Mouse (Mus musculus): Measurements from ENCODE around the gene Uhrf2. TPM values are rescaled to one million over a fixed set of nuclear protein-coding genes. Genes with fewer than 3 reads are reported as not detected.

Gene Uhrf2
- total RNA-seq, 2 experiments from 2014 or later: 66.5 to 71.3 TPM

DNA sequence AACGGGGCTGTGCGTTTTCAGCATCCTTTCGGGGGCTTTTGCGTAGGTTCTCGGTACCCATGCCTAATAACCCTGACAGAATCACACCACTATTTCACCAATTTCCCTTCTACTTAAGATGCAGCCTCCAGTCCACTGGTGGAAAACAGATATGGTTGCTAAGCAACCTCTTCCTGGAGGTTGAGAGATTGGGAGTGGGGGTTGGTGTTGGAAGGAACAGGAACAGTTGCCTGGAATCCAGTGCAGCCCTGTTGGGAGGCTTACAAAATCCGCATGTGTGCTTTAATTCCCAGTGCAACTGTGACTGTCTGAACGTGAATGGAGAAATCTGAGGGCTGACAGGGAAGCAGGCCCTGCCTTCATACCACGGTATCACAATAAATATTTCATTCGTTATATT is 87.5 kb downstream of the Uhrf2 start:
- DNase-seq: no peak

DNA sequence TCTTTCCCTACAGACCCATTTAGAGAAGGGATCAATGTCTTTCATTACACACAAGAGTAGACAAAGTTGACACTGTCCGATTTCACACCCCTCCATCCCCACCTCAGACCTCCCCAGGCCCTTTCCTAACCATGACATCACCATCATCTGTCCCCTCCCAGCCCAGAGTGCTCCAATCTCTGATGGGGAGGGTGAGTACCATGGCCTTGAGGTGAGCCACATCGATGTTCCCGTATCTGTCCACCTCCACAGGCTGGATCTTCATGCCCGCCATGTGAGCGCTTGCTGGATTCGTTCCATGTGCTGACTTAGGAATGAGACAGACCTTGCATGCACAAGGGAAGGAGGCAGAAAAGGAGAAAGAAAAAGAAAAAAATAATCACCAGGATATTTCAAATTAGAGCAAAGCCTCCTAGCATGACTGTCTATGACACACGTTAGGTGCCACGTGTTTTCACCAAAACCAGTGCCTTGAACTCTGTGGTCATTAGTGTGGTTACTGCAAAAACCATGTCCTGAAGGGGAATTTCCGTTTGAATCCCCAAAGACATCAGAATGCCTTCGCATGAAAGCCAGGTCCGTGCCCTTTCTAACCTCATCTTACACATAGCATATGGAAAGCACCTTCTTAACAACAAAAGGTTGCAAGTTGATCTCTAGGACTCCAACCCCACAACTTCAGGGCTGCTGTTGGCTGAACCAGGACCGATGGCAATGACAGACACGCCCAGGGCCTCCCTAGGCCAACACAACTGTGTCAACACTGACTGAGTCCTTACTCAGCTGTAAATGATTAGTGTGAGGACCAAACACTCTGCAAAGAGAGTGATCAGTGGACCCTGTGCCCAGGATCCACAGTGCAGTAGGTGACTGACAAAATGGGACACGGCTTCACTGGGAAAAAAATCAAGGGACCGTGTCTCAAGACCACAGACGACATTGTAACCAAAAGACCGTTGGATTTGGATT is 88.3 kb downstream of the Uhrf2 start:
- intact Hi-C loops (cut with DNase I): no loop called here
- no peak for DNase-seq

More for the DNA sequence above, 87.5 kb downstream of the Uhrf2 start:
- intact Hi-C loops (cut with DNase I): no loop called here

DNA sequence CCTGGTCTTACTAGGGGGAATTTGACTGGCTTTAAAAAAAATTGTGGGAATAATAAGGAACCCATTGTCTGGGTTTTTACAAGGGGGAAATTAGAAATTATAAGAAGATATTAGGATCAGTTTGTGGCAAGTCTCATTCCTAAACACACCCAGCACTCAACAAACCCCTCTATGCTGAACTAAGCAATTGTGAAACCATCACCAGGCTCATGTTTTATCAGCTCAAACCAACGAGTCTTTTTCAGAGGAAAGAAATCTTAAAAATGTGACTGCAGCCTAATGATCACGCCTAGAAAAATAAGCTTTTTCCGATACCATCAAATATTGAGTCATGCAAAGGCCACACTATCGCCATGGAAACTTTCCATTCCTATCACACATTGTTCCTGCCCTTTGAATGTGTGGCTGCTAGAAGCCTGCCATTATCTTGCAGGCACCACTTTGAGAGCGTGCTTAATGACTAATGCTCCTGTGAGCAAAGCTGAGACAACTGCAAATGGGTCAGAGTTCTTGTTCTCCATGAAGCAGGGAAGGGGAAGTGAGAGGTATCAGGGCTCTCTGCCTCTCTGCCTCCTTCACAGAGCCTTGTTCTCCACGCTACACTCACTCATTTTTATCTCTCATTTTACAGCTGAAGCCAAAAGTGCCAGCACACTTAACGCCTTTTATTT is 94.8 kb downstream of the Uhrf2 start:
- intact Hi-C loops (cut with DNase I): loop anchor here (5.0 kb wide), 2 partner anchors 93 to 298 kb away; partner anchors contain the start of gene Uhrf2

DNA sequence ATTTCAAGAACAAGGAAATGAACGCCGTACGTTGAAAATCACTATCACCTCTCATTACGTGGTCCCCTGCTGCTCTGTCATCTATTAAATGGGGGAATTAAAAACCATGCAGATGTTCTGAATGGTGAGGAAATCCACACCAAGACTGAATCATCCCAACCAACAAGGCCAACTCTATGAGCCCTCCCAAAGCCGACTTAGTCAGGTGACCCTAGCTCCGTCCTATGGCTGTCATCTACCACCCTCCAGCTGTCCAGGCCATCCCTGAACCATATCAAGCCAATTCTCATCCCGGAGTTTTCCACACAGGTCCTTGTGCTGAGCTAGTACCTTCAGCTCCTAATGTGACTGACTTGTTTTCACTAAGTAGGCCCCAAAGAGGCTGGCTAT is 95.4 kb downstream of the Uhrf2 start:
- DNase-seq: no peak
- intact Hi-C loops (cut with DNase I): loop anchor here (5.0 kb wide), 2 partner anchors 93 to 298 kb away; partner anchors contain the start of gene Uhrf2

More for the DNA sequence above, 94.8 kb downstream of the Uhrf2 start:
- DNase-seq: no peak

DNA sequence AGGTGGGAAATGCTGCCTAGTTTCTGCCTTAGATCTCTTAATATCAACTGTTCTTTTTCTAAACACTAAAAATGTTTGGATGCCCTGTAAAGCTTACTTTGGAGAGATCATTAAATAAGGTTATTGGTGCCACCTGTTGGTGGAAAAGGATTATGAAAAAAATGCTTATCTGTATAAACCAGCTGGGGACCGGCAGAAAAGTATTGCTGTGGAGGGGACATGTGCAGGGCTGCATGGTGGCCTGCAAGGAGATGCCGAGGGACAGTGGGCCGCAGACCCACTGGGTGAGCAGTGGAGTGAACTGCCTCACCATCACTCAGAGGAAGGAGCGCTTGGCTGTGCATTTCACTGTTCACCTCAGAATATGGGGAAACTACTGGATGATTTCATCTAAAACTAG is 97.9 kb downstream of the Uhrf2 start:
- intact Hi-C loops (cut with DNase I): loop anchor here (5.0 kb wide), 2 partner anchors 96 to 301 kb away; partner anchors contain the start of gene Uhrf2
- no peak for DNase-seq

DNA sequence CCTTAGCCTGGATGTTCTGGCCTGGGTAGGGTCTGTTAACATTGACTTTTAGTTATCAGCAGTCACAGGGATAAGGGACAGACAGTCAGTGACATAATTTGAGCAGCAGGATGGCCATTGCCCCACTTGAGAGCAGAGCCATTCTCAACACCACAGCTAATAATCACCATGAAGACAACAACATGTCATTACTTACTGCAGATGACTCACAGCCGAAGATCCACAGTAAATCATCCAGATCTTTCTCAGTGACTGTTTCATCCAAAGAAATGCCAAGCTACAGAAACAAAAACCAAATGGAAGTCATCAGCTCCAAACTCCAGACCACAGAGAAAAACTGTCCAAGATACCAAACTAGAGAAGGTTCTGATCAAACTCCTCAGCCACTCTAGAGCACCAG is 106.0 kb downstream of the Uhrf2 start:
- intact Hi-C loops (cut with DNase I): no loop called here
- no peak for DNase-seq

Other genes starting within 250 kb of the Uhrf2 start
- 10 to 100 TPM; 36.0 to 37.7 TPM for gene 9930021J03Rik, start 224.5 kb upstream of the Uhrf2 start, total RNA-seq (2021)
- 10 to 100 TPM; 31.0 to 31.5 TPM for gene Ranbp6, start 217.5 kb upstream of the Uhrf2 start, total RNA-seq (2021)
- gene Il33, start 105.4 kb upstream of the Uhrf2 start, total RNA-seq (2021): 1 to 10 TPM; 1.2 to 1.8 TPM
- not detected for gene Trpd52l3, start 26.7 kb upstream of the Uhrf2 start, total RNA-seq (2021)
- 10 to 100 TPM; 11.6 to 11.7 TPM for gene Gldc, start 144.9 kb downstream of the Uhrf2 start, total RNA-seq (2021)
- gene Mbl2, start 202.4 kb downstream of the Uhrf2 start, total RNA-seq (2021): not detected

Measured in left cerebral cortex, postnatal 4 days (tissue).